Mouse (Mus musculus) intestine, embryonic 14.5 days (tissue): Measurements from ENCODE around the gene Tmie. TPM values are rescaled to one million over a fixed set of nuclear protein-coding genes. Genes with fewer than 3 reads are reported as not detected.

Source experiments
- ATAC-seq: fragments of 200-750 bp; cut with Nextera tagmentation; replicated peaks from 2 replicates; pipeline ENCODE4 v1.8.0; 2017; ENCODE audit warnings: low read depth, moderate number of reproducible peaks, moderate TSS enrichment, moderate library complexity; ENCODE audit not compliant: low FRiP score, low TSS enrichment
- DNase-seq: peaks from one replicate; pipeline ENCODE4 v3.0.0-alpha.2; 2018; ENCODE audit warnings: low spot score
- H3K27ac ChIP-seq: fragments of 300-500 bp; sonication (generic); 2 replicates; pipeline ENCODE4 v1.5.1; 2014; ENCODE audit warnings: low read depth, mild to moderate bottlenecking, control low read depth
- H3K27me3 ChIP-seq: fragments of 300-500 bp; sonication (generic); replicated peaks from 2 replicates; pipeline ENCODE4 v1.6.1; 2014; ENCODE audit warnings: low read length, control low read depth; ENCODE audit not compliant: control insufficient read depth, insufficient read depth
- H3K36me3 ChIP-seq: fragments of 300-500 bp; sonication (generic); 2 replicates; pipeline ENCODE4 v1.6.1; 2014; ENCODE audit warnings: low read length, control low read depth; ENCODE audit not compliant: control insufficient read depth, insufficient read depth
- H3K4me1 ChIP-seq: fragments of 300-500 bp; sonication (generic); replicated peaks from 2 replicates; pipeline ENCODE4 v1.6.1; 2014; ENCODE audit warnings: low read length, control low read depth, mixed read lengths; ENCODE audit not compliant: control insufficient read depth, insufficient read depth
- H3K4me2 ChIP-seq: fragments of 300-500 bp; sonication (generic); 2 replicates; pipeline ENCODE4 v1.6.1; 2014; ENCODE audit warnings: low read length
- H3K4me3 ChIP-seq: fragments of 300-500 bp; sonication (generic); 2 replicates; pipeline ENCODE4 v1.5.1; 2014; ENCODE audit warnings: low read depth, low read length, control low read depth, mixed read lengths
- H3K9ac ChIP-seq: fragments of 300-500 bp; sonication (generic); 2 replicates; pipeline ENCODE4 v1.6.1; 2014; ENCODE audit warnings: mild to moderate bottlenecking, low read length
- H3K9me3 ChIP-seq: fragments of 300-500 bp; sonication (generic); 2 replicates; pipeline ENCODE4 v1.6.1; 2016; ENCODE audit warnings: low read length, control low read depth; ENCODE audit not compliant: control insufficient read depth
- WGBS: fragments of 180-500 bp; shearing (Covaris S2); extraction: QIAGEN DNeasy Blood & Tissue Kit; methylation state at CpG from one replicate; pipeline ENCODE4 v1.1.7; 2014; 5-methylcytosine and 5-hydroxymethylcytosine counted together
- polyA plus RNA-seq: library from polyadenylated mRNA; unstranded; fragments of >200 nt; fragmentation: Nextera tagmentation; extraction: Ambion mirVana; gene quantifications from 2 replicates; pipeline ENCODE4 v1.2.1, GENCODE M21; 2014

Gene Tmie
- polyA plus RNA-seq, 1 experiment from 2014 or later, result 0.54 TPM

- DNase-seq, result no peak
- Histone ChIP-seq H3K27ac (no peak overlapping the region), H3K4me3 (no peak overlapping the region), H3K36me3 (no peaks in the 10 kb centered on the region), H3K4me2 (no peak overlapping the region), H3K9ac (no peak overlapping the region), H3K4me1 (no peaks in the 10 kb centered on the region), H3K9me3 (no peaks in the 10 kb centered on the region), H3K27me3 (peaks cover 26% of the 10 kb centered on the region)
- WGBS, result 47% methylated on average over 5 of the region's 5 CpGs
- ATAC-seq, result no peak
These were observed 21.4 kb downstream of the Tmie start for GRCm38 (mm10) chr9:110858523-110858922.

GRCm38 (mm10) chr9:110857781-110858472 lies 22.0 kb downstream of the Tmie start, which contains the start of gene Prss50:
TSS of gene Prss50 (plus strand) at chr9:110857967.
- Histone ChIP-seq H3K9ac (no peak within 1 kb of the TSS), H3K27ac (no peak within 1 kb of the TSS), H3K27me3 (peaks cover 26% of the 10 kb centered on the region), H3K9me3 (no peaks in the 10 kb centered on the region), H3K4me2 (peak within 1 kb of the TSS; percentile 50), H3K4me3 (peak within 1 kb of the TSS; percentile 22), H3K36me3 (no peaks in the 10 kb centered on the region), H3K4me1 (no peaks in the 10 kb centered on the region)
- peak; percentile 67 for DNase-seq
- ATAC-seq, result no peak; the same call in 1 of the 2 replicates
- 9% methylated on average over 49 of the region's 50 CpGs for WGBS

DNA sequence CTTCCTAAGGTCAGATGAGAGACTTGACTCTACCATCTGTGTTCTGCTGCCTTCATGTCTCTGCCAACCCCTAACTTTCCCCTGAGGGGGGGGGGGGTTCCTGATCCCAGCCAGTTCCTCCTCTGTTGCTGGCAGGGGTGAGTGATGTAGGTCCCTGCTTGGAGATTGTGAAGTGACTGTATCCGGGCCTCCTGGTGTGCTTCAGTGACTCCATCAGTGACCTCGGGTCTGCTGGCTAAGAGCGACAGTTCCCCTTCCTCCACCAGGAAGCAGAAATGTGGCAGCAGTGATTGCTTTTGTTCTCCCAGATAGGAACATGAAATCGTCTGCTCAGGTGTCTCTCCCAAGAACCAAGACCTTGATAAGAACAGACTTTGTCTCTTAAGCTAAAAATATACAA lies 23.0 kb downstream of the Tmie start:
- DNase-seq, result no peak
- Histone ChIP-seq H3K27me3 (peaks cover 26% of the 10 kb centered on the region), H3K9me3 (no peaks in the 10 kb centered on the region), H3K9ac (no peak overlapping the region), H3K4me3 (no peak overlapping the region), H3K4me2 (no peak overlapping the region), H3K36me3 (no peaks in the 10 kb centered on the region), H3K4me1 (no peaks in the 10 kb centered on the region), H3K27ac (no peak overlapping the region)
- ATAC-seq, result no peak
- 52% methylated on average over 4 of the region's 4 CpGs for WGBS

DNA sequence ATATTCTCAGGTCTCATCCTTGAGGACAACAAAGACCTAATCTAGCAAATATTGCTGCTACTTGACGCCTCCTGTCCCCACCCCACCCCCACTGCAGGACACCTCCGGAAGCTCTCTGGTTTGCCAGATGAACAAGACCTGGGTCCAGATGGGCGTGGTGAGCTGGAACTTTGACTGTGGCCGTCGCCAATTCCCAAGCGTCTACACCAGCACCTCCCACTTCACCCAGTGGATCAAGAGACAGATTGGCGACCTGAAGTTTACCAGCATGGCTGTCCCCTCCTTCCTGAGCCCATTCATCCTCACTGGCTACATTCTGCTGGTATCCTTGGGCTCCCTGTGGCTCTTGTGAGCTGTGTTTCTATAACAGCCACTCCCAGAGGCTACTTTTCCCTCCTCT lies 24.0 kb downstream of the Tmie start:
- WGBS, result 75% methylated on average over 7 of the region's 7 CpGs
- Histone ChIP-seq H3K36me3 (no peaks in the 10 kb centered on the region), H3K9ac (no peak overlapping the region), H3K4me1 (no peaks in the 10 kb centered on the region), H3K27ac (no peak overlapping the region), H3K4me3 (no peak overlapping the region), H3K4me2 (no peak overlapping the region), H3K9me3 (no peaks in the 10 kb centered on the region), H3K27me3 (peaks cover 26% of the 10 kb centered on the region)
- no peak for ATAC-seq
- no peak for DNase-seq

- Histone ChIP-seq H3K36me3 (no peaks in the 10 kb centered on the region), H3K4me3 (no peak overlapping the region), H3K9me3 (no peaks in the 10 kb centered on the region), H3K9ac (no peak overlapping the region), H3K4me2 (no peak overlapping the region), H3K27me3 (no peaks in the 10 kb centered on the region), H3K4me1 (no peaks in the 10 kb centered on the region), H3K27ac (no peak overlapping the region)
- ATAC-seq (no peak), DNase-seq (no peak)
- WGBS, result 83% methylated on average over 7 of the region's 7 CpGs
These were observed 30.8 kb downstream of the Tmie start for GRCm38 (mm10) chr9:110849162-110849561.

DNA sequence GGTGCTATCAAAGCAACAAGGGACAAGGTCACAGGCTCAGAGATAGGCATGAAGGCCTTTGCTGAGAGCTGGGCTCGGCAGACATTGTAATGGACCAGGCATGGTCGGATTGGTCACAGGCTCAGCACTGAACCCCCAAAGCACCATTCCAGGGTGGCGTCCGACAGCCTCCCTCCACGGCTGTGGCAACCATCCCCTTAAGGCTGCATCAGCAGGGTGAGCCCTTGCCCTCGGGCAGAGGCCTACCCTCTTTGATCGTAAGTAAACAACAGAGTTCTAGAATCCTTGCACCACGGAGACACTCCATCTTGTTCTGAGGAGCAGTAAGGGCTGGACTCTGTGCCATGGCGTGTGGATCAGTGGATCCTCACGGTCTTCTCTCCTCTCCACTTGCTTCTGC lies 35.7 kb downstream of the Tmie start, which contains the start of gene Prss46:
Prss46 (plus strand) TSS at position 301 of the 400 bp plus-strand sequence.
- Histone ChIP-seq H3K4me1 (no peaks in the 10 kb centered on the region), H3K9ac (no peak within 1 kb of the TSS), H3K4me3 (no peak within 1 kb of the TSS), H3K9me3 (no peaks in the 10 kb centered on the region), H3K27me3 (no peaks in the 10 kb centered on the region), H3K27ac (no peak within 1 kb of the TSS), H3K4me2 (no peak within 1 kb of the TSS), H3K36me3 (no peaks in the 10 kb centered on the region)
- WGBS, result 79% methylated on average over 10 of the region's 10 CpGs
- no peak for ATAC-seq
- DNase-seq, result no peak

GRCm38 (mm10) chr9:110841438-110841837 lies 38.5 kb downstream of the Tmie start:
- Histone ChIP-seq H3K9me3 (no peaks in the 10 kb centered on the region), H3K4me2 (no peak overlapping the region), H3K4me1 (no peaks in the 10 kb centered on the region), H3K9ac (no peak overlapping the region), H3K36me3 (no peaks in the 10 kb centered on the region), H3K27ac (no peak overlapping the region), H3K4me3 (no peak overlapping the region), H3K27me3 (no peaks in the 10 kb centered on the region)
- 71% methylated on average over 2 of the region's 2 CpGs for WGBS
- DNase-seq (no peak), ATAC-seq (no peak)

DNA sequence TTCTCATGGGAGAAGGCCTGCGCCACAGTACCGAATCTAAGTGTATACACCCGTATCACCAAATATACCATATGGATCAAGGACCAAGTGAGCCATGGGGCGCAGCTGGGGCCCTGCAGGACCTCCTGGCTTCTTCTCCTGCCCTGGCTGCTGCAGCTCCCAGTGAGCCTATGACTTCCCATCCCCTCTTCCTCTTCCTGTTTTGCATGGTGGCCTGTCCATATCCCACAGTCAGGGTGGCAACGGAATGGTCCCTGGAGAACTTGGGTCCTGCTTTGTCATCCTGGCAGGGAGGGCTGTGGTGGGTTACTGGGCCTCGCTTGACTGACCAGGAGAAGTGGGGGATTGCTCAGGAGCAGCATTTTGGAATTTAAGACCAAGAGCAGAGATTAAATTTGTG lies 39.0 kb downstream of the Tmie start:
- DNase-seq (no peak), ATAC-seq (no peak)
- Histone ChIP-seq H3K9ac (no peak overlapping the region), H3K36me3 (no peaks in the 10 kb centered on the region), H3K4me2 (no peak overlapping the region), H3K4me1 (no peaks in the 10 kb centered on the region), H3K27ac (no peak overlapping the region), H3K9me3 (no peaks in the 10 kb centered on the region), H3K4me3 (no peak overlapping the region), H3K27me3 (no peaks in the 10 kb centered on the region)
- WGBS, result 79% methylated on average over 6 of the region's 6 CpGs

DNA sequence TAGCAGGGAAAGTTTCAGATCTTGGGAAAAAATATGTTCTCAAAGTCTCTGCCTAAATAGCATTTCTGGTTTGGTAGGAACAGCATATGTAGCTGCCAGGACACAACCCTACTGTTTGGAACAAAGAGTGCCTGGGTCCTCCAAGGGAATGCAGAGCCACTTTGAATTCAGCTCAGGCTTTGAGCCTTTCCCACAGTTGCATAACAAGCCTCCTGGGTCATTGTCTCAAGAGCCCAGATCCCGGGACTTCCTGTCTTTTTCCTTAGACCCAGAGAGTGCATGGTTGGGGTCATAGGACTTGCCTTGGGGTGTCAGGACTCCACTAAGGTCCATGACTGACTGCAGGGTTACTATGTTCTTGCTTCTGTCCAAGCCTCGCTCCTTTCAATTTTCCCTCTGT lies 43.8 kb downstream of the Tmie start:
- Histone ChIP-seq H3K9ac (no peak overlapping the region), H3K4me2 (no peak overlapping the region), H3K27me3 (no peaks in the 10 kb centered on the region), H3K27ac (no peak overlapping the region), H3K9me3 (no peaks in the 10 kb centered on the region), H3K4me1 (no peaks in the 10 kb centered on the region), H3K36me3 (no peaks in the 10 kb centered on the region), H3K4me3 (no peak overlapping the region)
- ATAC-seq (no peak), DNase-seq (no peak)
- WGBS, result 70% methylated on average over 2 of the region's 2 CpGs
